Mouse (Mus musculus) adrenal gland, postnatal 4 days (tissue): ENCODE measurements around the gene 5730480H06Rik. TPM values are rescaled to one million over a fixed set of nuclear protein-coding genes. Genes with fewer than 3 reads are reported as not detected.

Experiments used
- DNase-seq, 2 experiments: peaks; one replicate each; pipeline ENCODE4 v3.0.0; 2021 to 2022; ENCODE audit warnings: low spot score in 2 of 2, mixed read lengths in 2 of 2
- total RNA-seq, 2 experiments: library from RNA; stranded (reverse); gene quantifications; 2 replicates each; pipeline ENCODE4 v1.2.3; 2021

The 5730480H06Rik gene
- total RNA-seq, 2 experiments from 2014 or later = 26.0 to 27.4 TPM

- no peak for DNase-seq
Observed at GRCm38 (mm10) chr5:48412261-48412660, 84.5 kb downstream of the 5730480H06Rik start.

- DNase-seq = no peak
Observed at GRCm38 (mm10) chr5:48419741-48420140, 92.0 kb downstream of the 5730480H06Rik start.

- no peak for DNase-seq
Observed at GRCm38 (mm10) chr5:48421957-48422356, 94.2 kb downstream of the 5730480H06Rik start.

- no peak for DNase-seq
Observed at GRCm38 (mm10) chr5:48430459-48430858, 102.7 kb downstream of the 5730480H06Rik start.

- no peak for DNase-seq
Observed at GRCm38 (mm10) chr5:48448888-48449287, 121.1 kb downstream of the 5730480H06Rik start.

GRCm38 (mm10) chr5:48460221-48460620, 132.5 kb downstream of the 5730480H06Rik start:
- no peak for DNase-seq
